Mouse (Mus musculus) mouse trophoblast stem cell (cell line): ENCODE measurements around the gene Prps1.

Experiments
- in situ Hi-C, 2 experiments: fragments of 300-500 bp; cut with MseI, MboI; formaldehyde crosslinking; loops; 2 replicates in 1 of 2; 3 replicates in 1 of 2; pipeline ENCODE4 v1.15.1; 2025

Prps1 gene

GRCm38 (mm10) chrX:140456279-140456731 is at the start of gene Prps1:
Gene Prps1 (plus strand): TSS chrX:140456613.
- in situ Hi-C loops: no loop called here

DNA sequence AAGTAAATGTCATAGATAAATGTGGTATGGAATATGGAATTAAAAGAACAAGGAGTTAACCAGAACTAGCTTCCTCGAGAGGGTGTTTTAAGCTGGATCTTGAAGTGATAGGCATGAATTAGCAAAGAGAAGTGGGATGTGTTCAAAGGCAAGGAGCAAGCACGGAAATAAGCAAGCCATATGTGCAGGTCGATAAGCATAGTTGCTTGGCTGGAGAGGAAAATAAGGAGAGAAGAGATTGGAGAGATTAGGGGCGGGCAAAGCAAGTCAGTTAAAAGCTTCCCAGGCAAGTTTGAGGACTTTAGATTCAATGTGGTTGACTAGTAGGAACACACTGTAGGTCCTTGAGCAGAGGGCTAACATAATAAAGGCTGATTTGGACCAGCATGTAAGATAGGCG is 48.8 kb upstream of the Prps1 start:
- in situ Hi-C loops: no loop called here

- in situ Hi-C loops: no loop called here
Observed at GRCm38 (mm10) chrX:140418467-140418866, 37.9 kb upstream of the Prps1 start.

DNA sequence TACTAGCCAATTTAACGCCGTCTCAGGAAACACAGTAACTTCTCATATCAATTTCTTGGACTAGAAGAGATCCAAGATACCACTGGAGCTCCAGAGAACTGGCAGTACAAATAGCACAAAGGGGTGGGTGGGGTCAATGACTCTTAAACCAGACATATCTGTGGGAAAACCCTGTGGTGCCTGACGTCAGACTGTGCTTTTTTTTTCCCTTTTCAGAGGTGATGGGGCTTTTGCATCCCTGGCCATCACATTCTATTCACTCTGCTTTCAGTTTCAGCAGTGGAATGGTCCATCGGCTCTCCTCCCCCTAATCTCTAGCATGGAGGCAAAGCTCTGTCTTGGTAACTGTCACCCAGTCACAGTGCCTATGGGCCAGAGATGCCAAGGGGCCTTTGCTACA is 29.3 kb upstream of the Prps1 start:
- in situ Hi-C loops: no loop called here

DNA sequence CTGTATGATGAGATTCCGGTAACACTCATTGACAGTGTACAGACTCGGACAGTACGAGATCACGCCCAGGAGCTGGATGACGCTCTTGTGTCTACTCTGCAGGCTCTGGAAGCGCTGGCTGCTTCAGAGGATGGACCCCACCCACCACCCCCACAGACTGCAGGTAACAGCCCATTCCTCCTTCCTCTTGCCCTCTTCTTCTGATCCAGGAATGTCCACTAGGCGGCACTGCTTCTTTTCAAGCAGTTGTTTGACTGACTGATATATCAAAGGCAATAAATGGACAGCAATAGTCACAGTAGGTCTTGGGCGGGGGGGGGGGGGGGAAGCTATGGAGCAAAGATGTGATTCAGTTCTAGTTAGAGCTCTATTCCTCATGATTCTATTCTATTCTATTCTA is 28.2 kb upstream of the Prps1 start:
- in situ Hi-C loops: no loop called here

GRCm38 (mm10) chrX:140429985-140430384 is 26.4 kb upstream of the Prps1 start:
- in situ Hi-C loops: no loop called here

DNA sequence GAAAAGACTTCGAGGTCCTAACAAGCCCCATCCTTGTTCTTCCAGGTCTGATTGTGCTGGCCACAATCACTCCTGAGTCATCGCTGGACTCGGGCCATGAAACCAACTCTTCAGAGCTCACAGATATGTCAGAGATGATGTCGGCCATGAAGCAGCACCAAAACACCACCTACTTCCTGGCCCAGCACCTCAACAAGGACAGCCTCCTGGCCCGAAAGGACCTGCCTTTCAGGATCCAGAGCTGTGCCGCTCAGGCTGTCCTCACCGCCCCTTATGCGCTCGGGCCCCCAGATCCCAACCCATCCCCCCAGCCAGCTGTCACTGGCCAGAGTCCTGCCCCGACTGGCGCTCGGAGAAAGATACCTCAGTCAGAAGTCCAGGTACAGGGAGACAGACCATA is 25.9 kb upstream of the Prps1 start:
- in situ Hi-C loops: no loop called here

- in situ Hi-C loops: no loop called here
Observed at GRCm38 (mm10) chrX:140431981-140432380, 24.4 kb upstream of the Prps1 start.

GRCm38 (mm10) chrX:140432786-140433185 is 23.6 kb upstream of the Prps1 start:
- in situ Hi-C loops: no loop called here

DNA sequence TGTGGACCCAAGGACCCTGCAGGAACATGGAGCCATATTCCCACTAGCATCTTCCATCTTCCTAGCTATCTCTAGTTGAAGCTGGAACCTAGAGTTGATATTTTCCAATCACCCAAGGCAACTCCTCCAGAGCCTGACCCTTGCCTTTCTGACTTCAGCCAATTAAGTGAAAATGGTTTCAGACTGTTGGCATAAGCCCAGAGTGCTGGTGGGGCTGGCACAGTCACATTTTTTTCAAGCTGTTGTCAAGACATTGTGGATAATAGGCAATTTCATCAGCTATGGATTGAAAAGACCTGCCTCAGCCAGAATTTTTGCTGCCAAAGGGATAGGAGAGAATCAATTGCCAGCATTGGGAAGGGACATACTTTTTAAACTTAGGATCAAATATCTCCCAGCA is 18.5 kb upstream of the Prps1 start:
- in situ Hi-C loops: no loop called here

GRCm38 (mm10) chrX:140445551-140445950 is 10.9 kb upstream of the Prps1 start:
- in situ Hi-C loops: no loop called here

- in situ Hi-C loops: no loop called here
Observed at GRCm38 (mm10) chrX:140450071-140450470, 6.3 kb upstream of the Prps1 start.

GRCm38 (mm10) chrX:140456751-140457491 is 508 bp downstream of the Prps1 start:
- in situ Hi-C loops: no loop called here

GRCm38 (mm10) chrX:140457502-140457901 is 1.1 kb downstream of the Prps1 start:
- in situ Hi-C loops: no loop called here

DNA sequence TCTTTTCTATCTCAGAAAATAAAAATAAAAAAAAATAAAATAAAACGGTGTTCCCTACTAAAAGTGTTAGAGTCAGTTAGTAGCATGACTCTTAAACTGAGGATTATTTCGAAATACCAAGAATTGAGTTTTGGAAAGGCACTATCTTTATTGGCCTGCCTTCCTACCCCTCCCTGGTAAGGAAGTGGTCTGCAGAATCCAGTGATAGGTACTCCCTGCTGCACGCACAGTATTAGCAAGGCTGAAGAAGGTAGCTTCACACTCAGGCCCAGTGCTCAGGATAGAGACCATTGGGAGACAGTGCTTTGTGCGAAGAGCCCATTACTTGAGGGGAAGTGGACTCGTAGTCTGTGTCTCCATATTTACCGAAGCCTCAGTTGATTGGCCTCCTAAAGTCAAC is 21.8 kb downstream of the Prps1 start:
- in situ Hi-C loops: loop anchor here in 1 of 2 experiments (25.0 kb wide), 2 partner anchors 234 to 359 kb away; no protein-coding TSS in a partner anchor

GRCm38 (mm10) chrX:140479171-140479570 is 22.8 kb downstream of the Prps1 start:
- in situ Hi-C loops: loop anchor here in 1 of 2 experiments (25.0 kb wide), 2 partner anchors 233 to 358 kb away; no protein-coding TSS in a partner anchor

- in situ Hi-C loops: loop anchor here in 1 of 2 experiments (25.0 kb wide), 2 partner anchors 223 to 348 kb away; no protein-coding TSS in a partner anchor
Observed at GRCm38 (mm10) chrX:140489174-140489573, 32.8 kb downstream of the Prps1 start.

DNA sequence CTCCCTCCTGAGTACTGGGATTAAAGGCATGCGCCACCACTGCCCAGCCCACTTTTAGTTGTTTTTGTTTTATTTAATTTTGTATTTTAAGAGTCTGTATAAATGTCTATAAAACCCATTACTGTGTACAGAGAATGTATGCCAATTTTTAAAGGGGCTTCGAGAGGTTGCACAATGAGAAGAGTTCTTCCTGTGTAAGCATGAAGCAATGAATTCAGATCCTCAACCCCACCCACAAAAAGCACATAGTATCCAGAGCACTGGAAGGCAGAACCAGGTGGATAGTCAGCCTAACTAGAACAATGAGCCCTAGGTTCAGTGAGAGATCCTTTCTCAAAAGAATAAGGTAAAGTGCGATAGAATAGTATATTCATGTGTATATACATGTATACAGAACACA is 33.8 kb downstream of the Prps1 start:
- in situ Hi-C loops: loop anchor here (10.0 to 25.0 kb wide), 3 partner anchors 222 to 347 kb away; no protein-coding TSS in a partner anchor

DNA sequence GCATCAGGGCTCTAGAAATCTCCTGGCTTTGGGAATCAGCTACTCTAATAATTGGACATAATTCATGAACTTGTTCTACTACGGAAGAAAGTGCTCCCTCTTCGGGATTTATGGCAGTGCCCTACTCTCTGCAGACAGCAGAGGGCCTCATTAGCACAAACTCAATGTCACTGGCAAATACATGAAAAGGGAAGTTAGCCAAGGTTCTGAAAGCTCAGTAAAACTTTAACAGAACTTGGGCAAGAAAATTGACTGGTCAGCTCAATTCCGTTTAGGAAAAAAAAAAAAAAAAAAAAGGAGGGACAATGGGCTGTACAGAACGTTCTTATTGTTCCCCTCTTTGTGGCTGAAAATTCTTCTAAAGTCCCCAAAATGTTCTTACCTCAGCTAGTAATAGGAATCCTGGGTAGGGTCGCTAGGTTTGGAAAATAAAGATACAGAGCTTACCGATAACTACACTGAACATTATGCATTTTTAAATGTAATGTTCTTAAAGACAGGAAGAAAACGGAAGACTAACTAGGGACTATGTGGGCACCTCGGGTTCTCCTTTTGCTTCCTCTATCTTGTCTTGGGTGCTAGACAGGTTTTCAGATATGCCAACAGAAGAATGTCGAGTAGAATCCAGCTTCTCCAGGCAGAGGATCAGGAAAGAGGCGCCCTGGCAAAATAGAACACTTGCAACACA is 35.6 kb downstream of the Prps1 start:
- in situ Hi-C loops: loop anchor here (10.0 to 25.0 kb wide), 3 partner anchors 220 to 345 kb away; no protein-coding TSS in a partner anchor

GRCm38 (mm10) chrX:140493527-140494029 is 37.2 kb downstream of the Prps1 start:
- in situ Hi-C loops: loop anchor here (10.0 to 25.0 kb wide), 3 partner anchors 219 to 344 kb away; no protein-coding TSS in a partner anchor

- in situ Hi-C loops: loop anchor here (10.0 to 25.0 kb wide), 3 partner anchors 218 to 343 kb away; no protein-coding TSS in a partner anchor
Observed at GRCm38 (mm10) chrX:140494170-140494569, 37.8 kb downstream of the Prps1 start.

- in situ Hi-C loops: loop anchor here (10.0 to 25.0 kb wide), 3 partner anchors 214 to 339 kb away; no protein-coding TSS in a partner anchor
Observed at GRCm38 (mm10) chrX:140498431-140498830, 42.0 kb downstream of the Prps1 start.
